Mouse (Mus musculus): ENCODE data around the gene Tmem145.

GRCm38 (mm10) chr7:25269545-25270271 lies 36.2 kb upstream of the Tmem145 start:
- TF ChIP-seq CTCF (IDR thresholded peaks at IDR 0.05; ENCODE audit: low read depth) (no peak), EP300 (IDR thresholded peaks at IDR 0.05; ENCODE audit: low read depth) (no peak)
